9 mouse cellular contexts compared by ENCODE assay signal in genomic region chr12:59217331-59217730, GRCm38 (mm10). TPM values are rescaled to one million over a fixed set of nuclear protein-coding genes. Genes with fewer than 3 reads are reported as not detected.
DNase-seq lines count a peak whose midpoint lies in the region; ATAC-seq and TF ChIP-seq lines count a peak whose summit lies in the region.
"Had no signal": no experiment of that assay in that cellular context is flagged by ENCODE, and none has a peak within 500 bp of the region (broad histone marks: within the 10 kb centered on the region; RNA-seq: fewer than 3 reads in every experiment).

No protein-coding gene starts in this region.

- H3K4me3 ChIP-seq in cerebellum, adult 2 months (replicated peaks; ENCODE audit: insufficient read depth, low read depth, low read length), result peak overlapping the region; percentile 15
- no peak overlapping the region for H3K4me3 ChIP-seq in lung, postnatal 0 days (ENCODE audit: low read depth, low read length)
- peak overlapping the region; percentile 13 for H3K4me3 ChIP-seq in limb, embryonic 13.5 days
- peak overlapping the region; percentile 41 for H3K4me3 ChIP-seq in olfactory bulb, adult 2 months (ENCODE audit: insufficient read depth, low read depth, low read length)

- H3K27ac ChIP-seq in cerebellum, adult 2 months (ENCODE audit: insufficient read depth, low read length), result no peak overlapping the region
- H3K27ac ChIP-seq in lung, postnatal 0 days (ENCODE audit: low read length), result no peak overlapping the region
- no peak overlapping the region for H3K27ac ChIP-seq in limb, embryonic 13.5 days
- no peak overlapping the region for H3K27ac ChIP-seq in olfactory bulb, adult 2 months (ENCODE audit: insufficient read depth, low read depth, low read length)

- H3K4me1 ChIP-seq in cerebellum, adult 2 months (ENCODE audit: control insufficient read depth, insufficient read depth, low read length), result peaks cover 7% of the 10 kb centered on the region; the same call in 1 of the 2 replicates
- peaks cover 5% of the 10 kb centered on the region; the same call in 1 of the 2 replicates for H3K4me1 ChIP-seq in lung, postnatal 0 days (ENCODE audit: insufficient read depth, low read depth, low read length)
- peaks cover 13% of the 10 kb centered on the region for H3K4me1 ChIP-seq in limb, embryonic 13.5 days
- H3K4me1 ChIP-seq in olfactory bulb, adult 2 months (ENCODE audit: control insufficient read depth, insufficient read depth, low read length), result peaks cover 7% of the 10 kb centered on the region

- H3K4me2 ChIP-seq in lung, postnatal 0 days (replicated peaks; ENCODE audit: low read depth, low read length), result peak overlapping the region; percentile 76; the same call in 1 of the 2 replicates
- peak overlapping the region; percentile 94 for H3K4me2 ChIP-seq in limb, embryonic 13.5 days (replicated peaks)

- TF ChIP-seq CTCF in cerebellum, adult 2 months (IDR thresholded peaks at IDR 0.05; ENCODE audit: borderline replicate concordance, insufficient read depth, low read depth, low read length), result no peak
- TF ChIP-seq CTCF in lung, postnatal 0 days (IDR thresholded peaks at IDR 0.05), result no peak
- TF ChIP-seq CTCF in olfactory bulb, adult 2 months (IDR thresholded peaks at IDR 0.05; ENCODE audit: insufficient read depth, low read depth, low read length), result no peak

- H3K36me3 ChIP-seq in lung, postnatal 0 days (ENCODE audit: insufficient read depth, low read length), result no peaks in the 10 kb centered on the region
- peaks cover 5% of the 10 kb centered on the region for H3K36me3 ChIP-seq in limb, embryonic 13.5 days

- H3K9me3 ChIP-seq in lung, postnatal 0 days (ENCODE audit: low read length), result no peaks in the 10 kb centered on the region
- no peaks in the 10 kb centered on the region for H3K9me3 ChIP-seq in limb, embryonic 13.5 days

- no peak overlapping the region for H3K9ac ChIP-seq in lung, postnatal 0 days (replicated peaks; ENCODE audit: low read depth)
- no peak overlapping the region for H3K9ac ChIP-seq in limb, embryonic 13.5 days

- TF ChIP-seq EP300 in lung, postnatal 0 days (IDR thresholded peaks at IDR 0.05), result no peak

- WGBS in cerebellum, adult 2 months, result 79% methylated on average over 3 of the region's 3 CpGs
- 83% methylated on average over 3 of the region's 3 CpGs for WGBS in lung, postnatal 0 days
- WGBS in limb, embryonic 13.5 days, result 88% methylated on average over 3 of the region's 3 CpGs
- 67% methylated on average over 3 of the region's 3 CpGs for WGBS in olfactory bulb, adult 2 months

- no peak for ATAC-seq in lung, postnatal 0 days
- no peak for ATAC-seq in limb, embryonic 13.5 days (ENCODE audit: low FRiP score, low read depth)

- DNase-seq in cerebellum, adult 2 months, result no peak
- no peak for DNase-seq in cerebellum, adult 11 months
- DNase-seq in lung, postnatal 0 days (ENCODE audit: low spot score), result no peak
- no peak for DNase-seq in lung, postnatal 10 days
- no peak for DNase-seq in thymus, postnatal 10 days (ENCODE audit: low spot score in 2 of 2)
- DNase-seq in embryo, embryonic 10.5 days (ENCODE audit: low spot score), result no peak
- DNase-seq: gastrocnemius, postnatal 36 days had no signal

- H3K27me3 ChIP-seq in cerebellum, adult 2 months (ENCODE audit: control insufficient read depth, insufficient read depth, low read length), result no peaks in the 10 kb centered on the region
- H3K27me3 ChIP-seq in lung, postnatal 0 days (replicated peaks; ENCODE audit: insufficient read depth, low read length), result no peaks in the 10 kb centered on the region
- H3K27me3 ChIP-seq in limb, embryonic 13.5 days, result no peaks in the 10 kb centered on the region

- no peak for TF ChIP-seq POLR2A in cerebellum, adult 2 months (IDR thresholded peaks at IDR 0.05; ENCODE audit: borderline replicate concordance, insufficient read depth, low read length)
- TF ChIP-seq POLR2A in olfactory bulb, adult 2 months (IDR thresholded peaks at IDR 0.05; ENCODE audit: insufficient read depth, low read depth, low read length), result no peak

RNA-seq across cellular contexts. Expression of gene Fbxo33, which starts 2.2 kb away (rescaled TPM):
- polyA plus RNA-seq in cerebellum, adult 2 months (2012; rRNA removed), result 45.2 and 45.5 TPM in 2 replicates
- 10.3 and 11.7 TPM in 2 replicates for polyA plus RNA-seq in lung, postnatal 0 days (2015; fragmentation: Nextera tagmentation; extraction: Ambion mirVana)
- 7.1 and 7.9 TPM in 2 replicates for polyA plus RNA-seq in limb, embryonic 13.5 days (2015; fragmentation: Nextera tagmentation; extraction: Ambion mirVana)
- not detected in 2 replicates for polyA plus RNA-seq in olfactory bulb, adult 2 months (2012; ENCODE audit: insufficient read depth, insufficient read length, low replicate concordance, missing spikeins)
